Mouse (Mus musculus) heart, adult 2 months (tissue): ENCODE data around the gene Spns1. TPM values are rescaled to one million over a fixed set of nuclear protein-coding genes. Genes with fewer than 3 reads are reported as not detected.
A peak's percentile ranks its signal among the peaks of the same experiment; 100 is the strongest.
"Not testable (repeated sequence)": the region's sequence is repeated elsewhere in the genome, so short reads cannot be mapped to it uniquely, and the experiment has no call there.

ENCODE experiments used
- DNase-seq, 2 experiments: peaks; one replicate each; pipeline ENCODE4 v3.0.0; 2021
- H3K27ac ChIP-seq: fragments of 200-600 bp; 2 replicates; pipeline ENCODE4 v1.8.1; 2022
- H3K27me3 ChIP-seq: fragments of 200-500 bp; 2 replicates; pipeline ENCODE4 v1.6.1; 2012; ENCODE audit warnings: mild to moderate bottlenecking, low read length, inconsistent platforms, mixed read lengths; ENCODE audit not compliant: control insufficient read depth, insufficient read depth
- H3K36me3 ChIP-seq: fragments of 200-500 bp; 2 replicates; pipeline ENCODE4 v1.6.1; 2012; ENCODE audit warnings: low read length, inconsistent platforms; ENCODE audit not compliant: control insufficient read depth, insufficient read depth
- H3K4me1 ChIP-seq: fragments of 200-500 bp; 2 replicates; pipeline ENCODE4 v1.6.1; 2011; ENCODE audit warnings: low read length; ENCODE audit not compliant: control insufficient read depth, insufficient read depth
- H3K4me3 ChIP-seq: fragments of 200-600 bp; 2 replicates; pipeline ENCODE4 v1.8.1; 2022
- H3K79me2 ChIP-seq: fragments of 200-500 bp; replicated peaks from 2 replicates; pipeline ENCODE4 v1.6.1; 2012; ENCODE audit warnings: mild to moderate bottlenecking, inconsistent platforms, low read length, moderate library complexity, mixed read lengths; ENCODE audit not compliant: control insufficient read depth, insufficient read depth
- H3K9ac ChIP-seq: fragments of 200-500 bp; 2 replicates; pipeline ENCODE4 v1.6.1; 2012; ENCODE audit warnings: low read depth, mild to moderate bottlenecking, control low read depth, inconsistent platforms, low read length, mixed read lengths
- CTCF ChIP-seq: fragments of 200-600 bp; IDR thresholded peaks from 2 replicates; pipeline ENCODE4 v1.8.1; 2022; ENCODE audit warnings: antibody characterized with exemption, mild to moderate bottlenecking, moderate library complexity
- EP300 ChIP-seq: fragments of 200-500 bp; IDR thresholded peaks from 2 replicates; pipeline ENCODE4 v1.6.1; 2011; ENCODE audit warnings: low read depth, low read length, control low read depth; ENCODE audit not compliant: insufficient read depth
- POLR2A ChIP-seq: fragments of 200-500 bp; IDR thresholded peaks from 2 replicates; pipeline ENCODE4 v1.6.1; 2011; ENCODE audit warnings: mild to moderate bottlenecking, low read depth, low read length, control low read depth; ENCODE audit not compliant: insufficient read depth
- WGBS: fragments of 180-500 bp; shearing (Covaris S2); methylation state at CpG from one replicate; pipeline ENCODE4 v1.1.7; 2018; 5-methylcytosine and 5-hydroxymethylcytosine counted together
- intact Hi-C: fragments of 180-260 bp; cut with DNase I; formaldehyde crosslinking; loops from one replicate; pipeline ENCODE4 v1.15.1; 2025
- polyA plus RNA-seq: library from polyadenylated mRNA; depleted of rRNA; stranded (reverse); fragments of >200 nt; gene quantifications from 2 replicates; pipeline ENCODE4 v1.2.3, GENCODE M21; 2012
- total RNA-seq, 2 experiments: library from RNA; stranded (reverse); gene quantifications; 2 replicates each; pipeline ENCODE4 v1.2.3; 2021

The Spns1 gene
- total and polyA plus RNA-seq, 3 experiments, result 22.3 to 57.5 (median 31.9) TPM

DNA sequence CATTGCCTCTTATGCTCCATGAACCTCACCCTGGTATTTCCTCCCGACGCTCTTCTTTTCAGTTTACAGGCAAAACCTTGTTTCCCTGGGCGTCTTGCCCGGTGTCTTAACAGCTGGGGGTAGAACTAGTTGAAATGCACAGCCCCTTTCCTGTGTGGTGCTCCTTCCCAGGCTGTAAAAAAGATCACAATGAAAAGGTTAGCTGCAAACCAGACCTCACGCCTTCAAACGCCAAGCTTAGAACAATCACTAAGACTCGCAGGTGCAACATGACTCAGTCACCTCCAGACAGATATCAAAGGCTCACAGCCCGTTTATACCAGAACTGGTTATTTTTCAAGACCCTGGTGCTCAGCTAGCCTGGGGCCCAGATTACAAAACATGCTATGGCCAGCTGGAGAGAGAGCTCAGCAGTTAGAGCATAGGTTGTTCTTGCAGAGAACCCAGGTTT lies 37.7 kb downstream of the Spns1 start:
- Histone ChIP-seq H3K4me3 (no peak overlapping the region), H3K9ac (no peak overlapping the region), H3K79me2 (no peaks in the 10 kb centered on the region), H3K4me1 (no peaks in the 10 kb centered on the region), H3K27me3 (no peaks in the 10 kb centered on the region), H3K36me3 (no peaks in the 10 kb centered on the region), H3K27ac (no peak overlapping the region)
- WGBS, result 50% methylated on average over 8 of the region's 8 CpGs
- TF ChIP-seq EP300 (no peak), POLR2A (no peak), CTCF (no peak)
- DNase-seq, result no peak
- intact Hi-C loops, result no loop called here

DNA sequence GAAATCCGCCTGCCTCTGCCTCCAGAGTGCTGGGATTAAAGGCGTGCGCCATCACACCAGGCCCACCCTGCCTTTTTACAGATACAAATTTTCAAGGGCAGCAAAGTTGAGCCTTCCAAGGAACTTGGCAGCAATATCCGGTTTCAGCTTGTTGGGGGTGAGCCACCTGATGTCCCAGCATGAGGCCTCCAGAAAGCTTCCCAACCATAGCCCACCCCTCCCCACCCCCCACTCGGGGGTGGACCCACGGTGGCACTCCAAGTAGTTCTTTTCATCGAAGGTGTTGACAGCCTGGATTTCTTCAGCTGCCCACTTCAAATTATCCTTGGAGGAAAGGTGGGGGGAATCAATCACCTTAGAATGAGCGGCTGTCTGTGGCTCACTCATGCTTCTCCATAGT lies 38.3 kb downstream of the Spns1 start:
- Histone ChIP-seq H3K4me3 (no peak overlapping the region), H3K36me3 (no peaks in the 10 kb centered on the region), H3K4me1 (no peaks in the 10 kb centered on the region), H3K79me2 (no peaks in the 10 kb centered on the region), H3K27ac (no peak overlapping the region), H3K9ac (no peak overlapping the region), H3K27me3 (no peaks in the 10 kb centered on the region)
- TF ChIP-seq POLR2A (no peak), CTCF (no peak), EP300 (no peak)
- no peak for DNase-seq
- WGBS, result 80% methylated on average over 8 of the region's 8 CpGs
- intact Hi-C loops, result no loop called here

DNA sequence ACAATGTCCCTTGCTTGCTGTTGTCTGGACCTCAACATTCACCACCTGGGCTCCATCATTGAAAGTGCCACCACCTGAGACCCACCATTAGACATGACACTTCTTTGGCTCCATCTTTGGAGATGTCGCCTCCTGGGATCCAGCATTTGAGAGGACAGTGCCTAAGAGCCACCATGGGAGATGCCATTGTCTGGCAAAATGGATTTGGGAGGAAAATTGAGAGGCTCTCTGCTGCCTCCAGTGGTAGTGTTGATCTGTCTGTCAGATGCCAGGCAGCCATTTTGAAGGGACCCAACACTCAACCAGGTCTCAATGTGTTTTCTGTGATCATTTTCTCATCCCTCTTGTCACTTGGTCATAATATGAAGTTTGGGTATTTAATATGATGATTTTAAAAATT lies 41.7 kb downstream of the Spns1 start:
- H3K4me3 ChIP-seq, result no peak overlapping the region
- H3K4me1 ChIP-seq, result no peaks in the 10 kb centered on the region
- H3K79me2 ChIP-seq, result no peaks in the 10 kb centered on the region
- H3K27me3 ChIP-seq, result no peaks in the 10 kb centered on the region
- no peak overlapping the region for H3K27ac ChIP-seq
- WGBS, result 94% methylated on average over 1 of the region's 1 CpGs
- DNase-seq, result no peak
- intact Hi-C loops, result no loop called here
- TF ChIP-seq CTCF (peak; percentile 40), EP300 (no peak), POLR2A (no peak)
- H3K9ac ChIP-seq, result no peak overlapping the region
- H3K36me3 ChIP-seq, result no peaks in the 10 kb centered on the region

DNA sequence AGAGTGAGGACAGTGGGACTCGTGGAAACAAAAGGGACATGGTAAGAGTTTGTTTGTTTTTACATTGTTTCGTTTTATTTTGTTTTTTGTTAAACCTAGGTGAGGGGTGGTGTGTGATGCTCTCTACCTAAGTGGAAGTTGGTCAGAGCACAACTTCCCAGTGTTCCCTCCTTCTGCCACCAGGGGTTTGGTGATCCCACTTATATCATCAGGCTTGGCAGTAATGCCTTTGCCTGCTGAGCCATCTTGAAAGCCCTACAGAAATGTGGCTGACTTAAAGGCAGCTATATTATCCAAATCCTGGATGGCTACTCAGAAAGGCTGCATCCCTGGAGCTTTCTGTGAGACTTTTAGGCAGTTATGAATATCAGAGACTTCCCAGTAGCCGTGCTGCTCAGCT lies 44.6 kb downstream of the Spns1 start:
- no peak for DNase-seq

DNA sequence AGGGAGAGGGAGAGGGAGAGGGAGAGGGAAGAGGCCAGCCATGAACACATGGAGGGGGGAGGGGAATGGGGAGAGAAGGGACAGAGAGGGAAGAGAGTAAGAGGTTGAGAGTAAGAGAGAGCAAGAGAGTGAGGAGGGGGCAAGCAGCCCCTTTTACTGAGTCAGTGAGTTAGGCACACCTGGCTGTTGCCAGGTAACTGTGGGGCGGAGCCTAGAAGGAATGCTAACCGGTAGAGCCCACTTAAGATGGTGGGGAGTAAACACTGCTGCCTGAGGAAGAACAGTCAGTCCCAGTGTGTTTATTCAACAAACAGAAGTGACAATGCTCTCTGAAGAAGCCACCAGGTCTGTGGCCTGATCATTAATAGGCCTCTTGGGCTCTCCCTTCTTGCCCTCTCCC lies 46.6 kb downstream of the Spns1 start:
- no peaks in the 10 kb centered on the region for H3K36me3 ChIP-seq
- WGBS, result 58% methylated on average over 2 of the region's 2 CpGs

More for the DNA sequence above, 44.6 kb downstream of the Spns1 start:
- WGBS, result 66% methylated on average over 3 of the region's 3 CpGs
- Histone ChIP-seq H3K27ac (no peak overlapping the region), H3K4me1 (no peaks in the 10 kb centered on the region), H3K9ac (no peak overlapping the region), H3K79me2 (no peaks in the 10 kb centered on the region), H3K4me3 (no peak overlapping the region), H3K36me3 (no peaks in the 10 kb centered on the region), H3K27me3 (no peaks in the 10 kb centered on the region)
- intact Hi-C loops, result no loop called here
- TF ChIP-seq POLR2A (no peak), EP300 (no peak), CTCF (no peak)

DNA sequence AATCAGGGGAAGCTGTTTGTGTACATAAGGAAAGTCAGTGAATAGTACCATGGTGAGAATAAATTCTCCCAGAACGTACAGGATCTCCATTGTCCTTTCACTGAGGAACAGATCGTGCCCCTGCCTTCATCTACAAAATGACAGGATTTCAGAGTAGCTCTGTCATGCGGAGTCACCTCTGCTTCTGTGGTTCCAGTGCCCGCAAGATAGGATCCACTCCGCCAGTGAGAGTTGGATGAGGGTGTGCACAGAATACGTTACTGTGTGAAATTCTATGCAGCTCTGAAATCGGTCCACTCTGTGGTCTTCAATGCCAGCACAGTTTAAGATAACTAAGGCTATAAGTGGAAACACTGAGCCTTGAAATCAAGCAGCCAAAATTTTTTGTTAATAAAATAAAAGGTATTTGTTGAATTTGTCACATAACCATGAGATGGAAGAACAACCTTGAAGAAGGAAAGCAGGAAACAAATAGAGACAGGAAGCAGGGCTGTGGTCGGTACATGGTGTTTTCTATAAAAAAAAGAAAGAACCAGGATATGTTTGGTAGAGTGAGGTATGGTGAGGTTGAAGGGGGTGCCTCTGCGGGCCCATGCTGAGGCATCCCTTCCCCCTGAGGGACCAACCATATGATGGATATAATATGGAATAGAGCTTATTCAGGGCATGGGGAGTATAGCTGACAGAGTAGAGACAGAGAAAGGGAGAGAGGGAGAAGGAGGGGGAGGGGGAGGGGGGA lies 47.2 kb downstream of the Spns1 start:
- intact Hi-C loops, result no loop called here
- no peaks in the 10 kb centered on the region for H3K36me3 ChIP-seq
- no peaks in the 10 kb centered on the region for H3K27me3 ChIP-seq
- H3K4me3 ChIP-seq, result no peak overlapping the region
- no peaks in the 10 kb centered on the region for H3K4me1 ChIP-seq
- 62% methylated on average over 9 of the region's 9 CpGs for WGBS
- no peak overlapping the region for H3K27ac ChIP-seq
- no peaks in the 10 kb centered on the region for H3K79me2 ChIP-seq
- DNase-seq, result no peak
- no peak overlapping the region for H3K9ac ChIP-seq
- TF ChIP-seq EP300, result no peak

More for the DNA sequence above, 46.6 kb downstream of the Spns1 start:
- H3K27ac ChIP-seq, result no peak overlapping the region
- H3K9ac ChIP-seq, result no peak overlapping the region
- no peaks in the 10 kb centered on the region for H3K27me3 ChIP-seq
- no peak for DNase-seq
- no peak overlapping the region for H3K4me3 ChIP-seq
- no peak for TF ChIP-seq CTCF
- TF ChIP-seq POLR2A, result no peak
- no peak for TF ChIP-seq EP300
- intact Hi-C loops, result no loop called here
- H3K79me2 ChIP-seq, result no peaks in the 10 kb centered on the region
- no peaks in the 10 kb centered on the region for H3K4me1 ChIP-seq

DNA sequence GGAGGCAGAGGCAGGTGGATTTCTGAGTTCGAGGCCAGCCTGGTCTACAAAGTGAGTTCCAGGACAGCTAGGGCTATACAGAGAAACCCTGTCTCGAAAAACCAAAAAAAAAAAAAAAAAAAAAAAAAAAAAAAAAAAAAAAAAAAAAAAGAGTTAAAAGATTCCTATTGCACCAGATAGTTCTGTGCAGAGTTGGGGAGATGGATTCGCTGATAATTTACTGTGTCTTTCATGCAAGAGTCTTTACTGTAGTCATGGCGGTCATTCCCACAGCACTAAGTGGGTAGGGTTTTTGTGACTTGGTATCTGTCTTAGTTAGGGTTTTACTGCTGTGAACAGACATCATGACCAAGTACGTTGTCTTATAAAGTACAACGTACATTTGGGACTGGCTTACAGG lies 48.4 kb downstream of the Spns1 start:
- H3K9ac ChIP-seq, H3K27ac ChIP-seq, intact Hi-C loops, H3K79me2 ChIP-seq, H3K4me3 ChIP-seq, H3K36me3 ChIP-seq, DNase-seq, H3K27me3 ChIP-seq, H3K4me1 ChIP-seq: not testable (repeated sequence)
- 82% methylated on average over 5 of the region's 6 CpGs for WGBS

DNA sequence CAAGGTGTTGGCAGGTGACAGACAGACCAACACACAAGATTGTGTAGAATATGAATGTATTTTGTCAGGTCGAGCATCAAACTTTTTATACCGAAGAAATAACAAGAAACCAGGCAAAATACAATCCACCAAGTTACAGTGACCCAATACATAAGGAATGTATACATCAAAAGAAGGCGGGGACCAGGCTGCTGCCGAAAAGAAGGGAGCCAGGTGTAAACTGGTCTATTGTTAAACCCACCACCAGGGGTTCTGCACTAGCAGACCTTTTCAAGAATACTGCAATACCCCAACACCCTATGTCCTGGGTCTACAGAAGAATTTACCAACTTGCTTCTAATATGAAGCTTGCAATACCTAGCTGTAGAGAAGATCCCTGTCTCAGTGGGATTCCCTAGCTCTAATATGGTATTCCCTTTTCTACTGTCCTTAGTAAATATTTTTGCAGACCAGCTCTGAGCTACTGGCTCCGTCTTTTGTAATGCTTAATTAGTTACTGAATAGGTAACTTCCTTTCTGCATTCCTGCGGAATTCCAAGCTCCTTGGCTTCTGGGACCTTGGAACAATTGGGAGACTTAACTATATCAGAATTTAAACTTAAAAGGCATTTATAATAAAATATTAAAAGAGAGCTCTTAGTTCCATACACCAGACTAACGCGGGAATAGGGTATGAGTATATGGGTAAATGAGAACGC lies 51.5 kb downstream of the Spns1 start:
- H3K9ac ChIP-seq, H3K4me3 ChIP-seq, H3K79me2 ChIP-seq, H3K27me3 ChIP-seq, intact Hi-C loops, H3K4me1 ChIP-seq, H3K36me3 ChIP-seq, DNase-seq, H3K27ac ChIP-seq: not testable (repeated sequence)
- 32% methylated on average over 9 of the region's 9 CpGs for WGBS
